Mouse (Mus musculus): ENCODE data around the gene Zrsr2.

Gene Zrsr2

DNA sequence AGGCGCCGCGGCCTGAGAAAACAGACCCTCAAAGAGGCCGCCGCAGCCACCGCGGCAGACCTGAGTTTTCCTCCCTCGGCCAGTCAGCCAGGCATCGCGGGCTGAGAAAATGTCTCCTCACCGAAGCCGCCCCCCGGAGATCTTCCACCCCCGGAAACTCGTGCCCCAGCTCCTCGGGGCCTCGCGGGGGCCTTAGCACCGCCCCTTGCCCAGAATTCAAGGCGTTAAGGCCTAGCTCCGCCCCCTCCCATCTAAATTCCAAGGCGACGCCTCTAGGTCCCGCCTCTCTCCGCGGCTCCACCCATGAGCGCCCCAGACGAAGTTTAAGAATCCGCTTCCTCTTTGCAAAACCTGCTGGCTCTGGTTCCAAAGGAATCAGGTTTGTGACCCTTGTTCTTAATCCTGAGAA, at the start of gene Zrsr2:
TSS of gene Zrsr2 (minus strand) at position 195 of the 409 bp plus-strand sequence.
- peak; percentile 87 for DNase-seq (ENCODE audit: low spot score)

DNA sequence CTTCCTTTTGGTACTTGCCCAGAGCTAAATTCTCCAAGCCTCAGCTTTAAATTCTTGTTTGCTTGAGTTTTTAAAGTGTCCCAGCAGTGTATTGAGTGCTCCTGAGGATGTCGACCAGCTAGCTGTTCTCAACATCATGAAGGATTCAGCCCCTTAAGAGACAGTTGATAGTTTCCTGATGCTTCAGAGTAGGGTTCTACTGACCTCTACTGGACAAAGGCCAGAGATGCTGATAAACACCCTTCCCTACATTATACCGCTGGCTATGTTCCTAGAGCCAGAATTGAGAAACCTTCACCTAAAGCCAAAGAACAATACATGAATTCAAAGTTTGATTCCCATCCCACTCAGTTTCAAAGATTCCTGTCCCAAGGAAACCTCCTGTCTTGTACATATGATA, 46.3 kb upstream of the Zrsr2 start:
- peak; percentile 60 for DNase-seq (ENCODE audit: low spot score)

DNA sequence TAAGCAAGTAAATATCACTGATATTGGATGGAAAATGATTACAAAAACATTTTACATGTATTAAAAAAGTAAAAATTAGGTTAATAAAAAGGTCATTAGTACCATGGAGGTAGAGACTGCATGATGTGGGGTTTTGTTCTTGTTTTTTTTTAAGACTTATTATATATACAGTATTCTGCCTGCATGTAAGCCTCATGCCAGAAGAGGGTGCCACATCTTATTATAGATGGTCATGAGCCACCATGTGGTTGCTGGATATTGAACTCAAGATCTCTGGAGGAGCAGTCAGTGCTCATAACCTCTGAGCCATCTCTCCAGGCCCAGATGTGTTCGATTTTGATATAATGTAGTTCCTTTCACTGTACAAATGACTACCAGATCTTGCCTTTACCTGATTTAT, 41.4 kb upstream of the Zrsr2 start:
- no peak for DNase-seq (ENCODE audit: low spot score)

DNA sequence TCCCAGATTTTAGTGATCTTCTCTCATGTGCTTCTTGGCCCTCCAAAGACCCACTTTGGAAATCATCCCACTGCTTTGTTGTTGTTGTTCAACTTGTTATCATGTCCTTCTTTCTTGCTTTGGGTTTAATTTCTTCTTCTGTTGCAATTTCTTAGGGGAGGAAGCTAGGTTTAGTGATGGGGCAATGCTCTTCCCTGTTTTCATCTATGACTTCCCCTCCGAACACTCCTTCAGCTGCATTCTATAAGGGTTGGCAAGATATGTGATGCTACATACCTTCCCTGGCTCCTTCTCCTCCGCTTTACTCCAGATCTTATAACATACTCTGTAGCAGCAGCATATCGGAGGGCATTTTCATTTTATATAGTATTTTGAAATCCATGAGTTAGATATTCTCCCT, 38.3 kb upstream of the Zrsr2 start:
- no peak for DNase-seq (ENCODE audit: low spot score)

DNA sequence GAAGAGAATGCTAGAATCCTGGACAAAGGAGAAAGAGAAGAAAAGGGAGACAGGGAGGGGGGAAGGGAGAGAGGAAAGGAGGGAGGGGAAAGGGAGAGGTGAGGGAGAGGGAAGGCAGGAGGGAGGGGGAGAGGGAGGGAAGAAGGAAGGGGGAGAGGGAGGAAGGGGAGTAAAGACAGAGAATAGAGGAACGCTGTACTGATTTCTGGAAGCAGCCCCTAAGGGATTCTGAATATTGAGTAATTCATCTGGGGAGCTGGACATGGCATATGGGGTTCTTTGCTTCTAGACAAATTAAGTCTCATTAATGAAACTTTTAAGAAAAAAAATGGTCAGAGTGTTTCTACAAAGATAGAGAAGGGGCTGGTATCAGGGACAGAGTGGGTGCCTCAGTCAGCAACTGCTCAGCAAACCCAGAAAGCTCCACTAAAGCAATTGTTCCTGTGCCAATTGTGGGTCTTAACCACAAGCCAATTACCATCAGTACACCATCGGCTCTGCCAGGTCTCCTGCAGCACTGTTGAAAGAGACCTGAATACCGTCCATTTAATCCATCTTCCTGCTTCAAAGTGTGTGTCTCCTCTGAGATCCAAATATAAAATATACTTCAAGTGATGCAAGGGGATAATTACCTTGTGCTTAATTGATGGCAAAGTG, 29.4 kb upstream of the Zrsr2 start:
- DNase-seq (ENCODE audit: low spot score) = no peak

DNA sequence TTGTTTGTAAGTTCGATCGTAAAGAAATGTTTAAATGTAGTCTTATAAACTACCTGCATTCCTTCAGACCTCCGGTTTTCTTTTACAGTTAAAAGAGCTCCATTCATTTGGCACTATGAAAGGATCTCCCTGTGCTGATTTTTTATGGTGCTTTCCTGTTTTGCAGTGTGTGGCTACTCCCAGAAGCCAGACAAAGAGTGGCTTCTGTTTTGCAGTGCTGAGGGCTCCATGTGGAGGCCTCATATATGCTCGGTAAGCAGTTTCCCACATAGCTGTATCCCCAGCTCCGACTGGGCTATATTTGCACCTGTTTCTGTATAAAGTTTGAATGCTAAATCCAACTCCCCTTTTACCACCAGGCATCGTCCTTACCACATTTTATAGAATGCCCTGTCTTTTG, 23.7 kb upstream of the Zrsr2 start:
- no peak for DNase-seq (ENCODE audit: low spot score)

DNA sequence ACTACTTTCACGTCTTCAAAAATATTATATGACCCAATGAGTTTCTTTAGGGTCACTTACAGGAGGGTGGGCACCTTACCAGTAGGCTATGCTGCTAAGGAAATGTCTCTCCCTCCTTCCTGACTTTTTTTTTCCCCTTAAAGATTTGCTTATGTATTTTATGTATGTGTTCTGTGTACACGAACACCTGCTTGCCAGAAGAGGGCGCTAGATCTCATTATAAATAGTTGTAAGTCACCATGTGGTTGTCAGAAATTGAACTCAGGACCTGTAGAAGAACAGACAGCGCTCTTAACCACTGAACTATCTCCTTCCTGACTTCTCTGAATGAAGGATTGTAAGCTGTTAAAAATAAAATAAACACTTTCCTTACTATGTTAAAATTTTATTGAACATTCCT, 23.0 kb upstream of the Zrsr2 start:
- DNase-seq (ENCODE audit: low spot score) = no peak

DNA sequence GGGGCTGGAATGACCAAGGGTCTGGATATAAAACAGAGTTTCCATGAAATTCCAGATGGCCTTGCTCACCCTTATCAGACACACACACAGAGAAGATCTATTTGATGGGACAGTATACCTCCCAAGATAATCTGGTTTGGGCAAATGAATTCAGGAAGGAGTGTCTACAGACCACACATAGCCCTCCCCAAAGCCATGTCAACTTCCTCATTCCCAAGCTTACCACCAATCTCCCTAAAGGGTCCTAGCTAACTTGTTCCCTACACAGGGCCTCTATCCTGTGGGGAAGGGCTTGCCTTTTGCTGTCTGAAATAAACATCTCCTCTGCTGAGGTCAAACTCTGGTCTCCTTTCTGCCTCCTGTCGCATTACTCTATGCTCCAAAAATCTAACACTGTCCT, 22.6 kb upstream of the Zrsr2 start:
- no peak for DNase-seq (ENCODE audit: low spot score)

DNA sequence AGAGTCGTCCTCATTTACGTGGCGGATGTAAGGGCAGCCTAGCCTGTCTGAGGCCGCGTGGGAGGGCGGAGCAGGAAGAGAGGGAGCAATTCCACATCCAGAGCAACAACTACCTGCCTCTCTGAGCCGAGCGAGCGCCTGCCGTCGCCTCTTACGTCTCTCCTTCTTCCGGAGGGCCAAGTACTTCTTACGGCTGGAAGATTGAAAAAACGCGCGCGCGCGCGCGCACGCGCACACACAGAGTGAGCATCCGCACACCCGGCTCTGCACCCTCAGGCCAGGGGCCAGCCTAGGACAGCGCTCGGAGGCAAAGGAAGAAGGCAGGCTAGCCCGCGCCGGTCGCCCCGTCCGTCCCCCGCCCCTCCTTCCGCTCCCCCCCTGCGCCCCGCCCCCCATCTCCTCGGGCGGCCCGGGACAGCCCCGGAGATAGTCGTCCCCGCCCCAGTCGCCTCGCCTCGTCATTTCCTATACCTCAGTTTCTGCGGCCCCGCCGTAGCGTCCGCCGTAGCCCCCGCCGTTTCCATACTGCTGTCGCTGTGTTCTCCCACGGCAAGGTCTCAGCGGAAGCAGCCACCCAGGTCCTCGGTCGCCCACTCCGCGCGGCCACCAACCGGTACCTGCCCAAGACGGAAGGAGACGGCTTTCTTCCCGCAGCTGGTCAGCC, 526 bp downstream of the Zrsr2 start:
- peak; percentile 64 for DNase-seq (ENCODE audit: low spot score)

DNA sequence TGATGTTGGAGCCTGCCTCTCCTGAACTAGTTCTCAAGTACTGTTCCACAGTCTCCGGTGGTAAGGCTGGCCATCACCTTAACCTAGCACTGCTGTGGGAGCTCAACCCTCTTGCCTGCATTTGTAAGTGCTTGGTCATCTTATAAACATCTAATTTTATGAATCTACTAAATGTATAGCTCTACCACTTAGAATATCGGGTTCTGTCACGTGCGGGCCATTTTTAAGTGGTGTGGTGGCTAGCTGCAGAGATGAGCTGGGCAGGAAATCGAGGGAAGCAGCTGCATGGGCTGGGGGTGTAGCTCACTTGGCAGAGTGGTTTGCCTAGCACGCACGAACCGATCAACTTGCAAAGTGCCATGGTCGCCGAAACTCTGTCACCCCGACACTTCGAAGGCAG, 1.1 kb downstream of the Zrsr2 start:
- DNase-seq (ENCODE audit: low spot score) = no peak

DNA sequence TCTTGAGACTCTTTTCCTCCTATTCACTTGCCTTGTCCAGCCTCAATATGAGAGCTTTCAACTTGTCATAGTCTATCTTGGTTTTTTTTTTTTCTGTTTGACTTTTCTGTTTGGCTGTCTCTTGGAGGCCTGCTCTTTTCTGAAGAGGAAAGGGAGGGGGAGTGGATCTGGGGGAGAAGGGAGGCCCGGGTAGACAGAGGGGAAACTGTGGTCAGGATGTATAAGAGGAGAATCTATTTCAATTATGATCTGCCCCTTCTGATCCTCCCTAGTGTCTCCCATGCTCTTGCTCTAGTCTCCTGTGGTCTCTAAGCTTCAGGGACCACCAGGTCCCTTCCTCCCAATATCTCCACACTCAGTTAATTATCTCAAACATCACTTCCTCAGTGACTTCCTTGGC, 6.8 kb downstream of the Zrsr2 start:
- DNase-seq (ENCODE audit: low spot score) = no peak

DNA sequence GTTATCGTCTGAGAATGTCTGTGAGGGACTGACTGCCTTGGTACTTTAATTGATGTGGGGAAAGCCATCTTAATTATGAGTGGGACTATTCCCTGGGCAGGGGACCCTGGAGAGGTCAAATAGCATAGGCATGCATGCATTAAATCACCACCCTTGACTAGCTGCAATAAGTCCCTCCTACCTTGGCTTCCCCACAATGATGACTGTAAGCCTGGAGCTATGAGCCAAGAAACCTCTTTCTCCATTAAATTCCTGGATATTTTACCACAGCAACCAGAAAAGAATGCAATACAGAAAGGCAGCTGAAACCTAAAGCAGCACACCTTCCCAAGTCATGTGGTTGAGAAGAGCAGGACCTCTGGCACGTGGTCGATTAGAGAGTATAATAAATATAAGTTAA, 14.1 kb downstream of the Zrsr2 start:
- no peak for DNase-seq (ENCODE audit: low spot score)

DNA sequence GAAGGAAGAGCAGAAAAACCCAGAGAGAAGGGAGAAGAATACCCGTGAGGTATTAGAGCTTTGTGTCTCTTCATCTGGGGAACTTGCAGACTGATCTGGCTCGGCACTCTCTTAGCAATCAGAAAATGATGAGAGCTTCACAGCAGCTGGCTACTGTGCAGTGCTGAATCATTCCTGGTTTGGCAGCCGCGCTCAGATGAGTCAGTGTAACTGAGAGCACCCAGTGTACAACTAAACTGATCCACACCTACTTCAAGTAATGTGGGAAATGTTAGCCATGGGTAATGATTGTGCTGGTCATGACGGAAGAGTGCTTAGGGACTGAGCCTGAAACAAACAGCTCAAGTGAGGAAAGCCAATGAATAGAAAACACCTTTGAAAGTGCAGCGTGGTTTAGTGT, 19.9 kb downstream of the Zrsr2 start:
- DNase-seq (ENCODE audit: low spot score) = peak; percentile 49

DNA sequence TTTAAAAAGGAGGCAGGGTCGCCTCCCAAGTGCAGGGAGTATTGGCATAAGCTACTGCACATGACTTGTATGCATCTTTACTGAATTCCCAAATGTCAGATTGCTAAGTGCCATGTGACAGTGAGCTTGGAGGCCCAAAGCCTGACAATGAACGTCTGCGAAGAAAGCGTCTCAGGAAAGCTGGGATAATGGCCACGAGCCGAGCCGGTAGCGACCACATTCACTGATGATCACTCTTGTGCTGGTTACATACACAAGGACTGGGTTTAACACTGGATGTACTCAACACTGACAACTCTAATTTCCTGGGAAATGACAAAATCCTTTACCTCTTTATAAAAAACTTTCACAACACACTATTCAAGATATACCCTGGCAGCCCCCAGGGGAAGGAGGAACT, 23.7 kb downstream of the Zrsr2 start:
- no peak for DNase-seq (ENCODE audit: low spot score)

DNA sequence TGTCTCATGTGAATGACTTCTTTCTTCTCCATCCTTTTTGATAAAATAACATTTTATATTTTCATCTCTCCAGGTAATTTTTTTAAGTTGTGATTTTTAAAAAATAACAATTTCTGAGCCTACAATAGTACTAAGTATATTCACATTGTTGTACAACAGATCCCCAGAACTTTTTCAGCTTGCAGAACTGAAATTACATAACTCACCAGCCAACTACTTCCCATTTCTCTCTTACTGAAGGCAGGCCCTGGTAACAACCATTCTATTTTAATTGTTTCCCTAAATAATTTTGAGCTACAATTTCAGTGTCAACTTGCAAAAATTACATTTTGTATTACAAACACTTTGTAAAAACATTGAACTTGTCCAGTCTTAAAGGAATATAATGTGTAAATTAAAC, 28.9 kb downstream of the Zrsr2 start:
- no peak for DNase-seq (ENCODE audit: low spot score)

DNA sequence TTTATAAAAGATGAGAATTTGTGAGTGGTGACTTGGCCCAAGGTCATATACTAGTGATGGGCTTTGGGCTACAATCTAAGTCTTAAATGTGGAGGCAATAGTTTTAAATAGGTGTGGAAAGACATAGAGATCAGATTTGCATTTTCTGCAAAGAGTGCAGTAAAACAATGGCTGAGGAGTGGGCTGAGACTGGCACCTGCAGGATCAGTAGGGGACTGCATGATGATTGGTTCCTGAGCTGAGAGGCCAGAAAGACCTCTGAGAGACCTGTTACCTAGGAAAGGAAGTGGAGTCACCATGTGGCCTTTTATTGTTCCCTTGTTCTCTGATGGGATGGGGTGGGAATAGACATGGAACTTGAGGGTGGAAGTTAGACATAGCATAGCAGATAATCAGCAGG, 45.7 kb downstream of the Zrsr2 start:
- peak; percentile 46 for DNase-seq (ENCODE audit: low spot score)

DNA sequence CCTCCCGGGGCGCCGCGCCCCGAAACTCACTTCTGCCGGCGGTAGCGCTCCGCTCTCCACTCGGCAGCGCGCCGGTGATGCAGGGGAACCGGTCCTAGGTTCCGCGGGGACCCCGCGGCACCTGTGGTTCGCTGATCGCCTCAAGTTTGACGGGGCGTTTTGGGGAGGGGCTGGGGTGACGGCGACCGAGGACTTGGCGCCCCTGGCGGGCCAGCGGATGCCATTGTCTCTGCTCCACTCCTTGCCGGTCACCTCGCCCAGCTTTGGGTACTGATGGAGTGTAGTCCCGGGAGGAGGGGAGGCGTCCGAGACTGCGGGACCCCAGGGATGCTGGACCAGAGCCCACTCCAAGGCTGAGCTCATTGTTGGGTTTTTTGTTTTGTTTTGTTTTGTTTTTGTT, 49.1 kb downstream of the Zrsr2 start:
- peak; percentile 62 for DNase-seq (ENCODE audit: low spot score)

DNA sequence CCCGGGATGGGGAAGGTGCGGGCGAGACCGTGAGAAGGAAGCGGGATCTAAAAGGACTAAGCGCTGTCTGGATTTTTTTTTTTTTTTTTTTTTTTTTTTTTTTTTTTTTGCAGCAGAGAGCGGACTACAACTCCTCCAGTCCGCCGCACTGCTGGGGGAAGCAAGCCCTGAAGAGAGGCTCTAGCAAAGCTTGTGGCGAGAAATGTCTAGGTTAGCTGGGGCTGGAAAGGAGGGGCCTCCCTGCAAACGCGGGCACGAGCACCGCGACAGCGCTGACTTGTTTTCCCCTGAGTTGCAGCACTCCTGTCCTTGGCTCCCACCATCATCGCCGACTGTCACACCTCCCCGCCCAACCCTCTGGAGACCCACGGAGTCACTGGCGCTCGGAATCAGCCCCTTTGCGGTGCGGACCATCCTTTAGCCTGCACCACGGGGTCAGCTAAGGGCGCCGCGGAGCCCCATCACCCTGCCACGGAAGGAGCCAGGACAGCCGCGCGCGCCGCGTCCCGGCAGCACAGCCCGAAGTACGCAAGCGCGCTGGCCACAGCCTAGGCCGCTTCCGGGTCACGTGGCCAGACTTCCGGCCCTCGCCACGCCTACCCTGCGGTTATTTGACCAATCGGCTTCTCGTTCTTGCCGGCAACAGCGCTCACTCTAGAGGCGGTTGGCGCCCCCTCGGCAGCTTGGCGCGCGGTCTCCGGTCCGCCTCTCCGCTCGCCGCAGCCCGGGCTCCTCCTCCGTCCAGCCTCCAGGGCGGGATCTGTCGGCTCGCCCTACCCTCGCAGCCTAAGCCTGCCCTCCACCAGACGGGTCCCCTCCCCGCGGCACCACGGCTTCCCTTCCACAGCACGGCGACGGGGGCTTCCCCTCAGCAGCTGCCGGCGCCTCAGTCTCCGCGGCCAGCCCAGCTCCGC, 49.9 kb downstream of the Zrsr2 start, which contains the start of gene Ap1s2:
TSS of gene Ap1s2 (plus strand) at position 681 of the 914 bp plus-strand sequence.
- DNase-seq (ENCODE audit: low spot score) = peak; percentile 94

DNA sequence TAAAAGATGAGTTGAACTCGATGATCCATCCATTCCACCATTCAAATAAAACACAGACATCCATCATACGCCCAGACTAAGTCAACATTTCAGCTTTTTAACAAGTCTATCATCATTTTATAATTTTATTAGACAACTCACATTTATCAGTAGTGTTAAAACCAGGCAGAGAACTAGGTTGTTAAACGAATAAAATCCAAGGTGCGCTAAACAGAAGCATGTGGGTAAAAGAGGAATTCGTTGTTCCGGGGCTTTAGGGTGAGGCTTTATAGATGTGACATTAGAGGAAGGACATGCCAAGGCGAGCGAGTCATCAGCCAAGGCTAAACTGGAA, 50.5 kb downstream of the Zrsr2 start:
- no peak for DNase-seq (ENCODE audit: low spot score)

DNA sequence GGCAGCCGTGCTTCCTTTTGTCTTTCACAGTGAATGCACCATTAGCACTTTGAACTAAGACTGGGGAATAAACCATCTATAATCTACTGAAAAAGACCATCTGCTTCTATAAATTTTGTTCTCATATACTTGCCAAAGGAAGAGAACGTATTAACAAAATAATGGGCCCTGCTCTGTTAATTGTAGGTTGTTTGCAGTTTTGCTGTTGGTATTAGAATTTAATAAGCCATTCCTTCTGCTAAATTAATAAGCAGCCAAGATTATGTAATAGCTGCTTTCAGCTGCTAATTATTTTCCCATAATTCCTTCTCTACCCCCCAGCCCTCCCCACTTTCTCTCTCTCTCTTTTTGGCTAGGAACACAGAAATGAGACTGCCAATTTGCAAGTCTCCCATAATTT, 51.6 kb downstream of the Zrsr2 start:
- no peak for DNase-seq (ENCODE audit: low spot score)

DNA sequence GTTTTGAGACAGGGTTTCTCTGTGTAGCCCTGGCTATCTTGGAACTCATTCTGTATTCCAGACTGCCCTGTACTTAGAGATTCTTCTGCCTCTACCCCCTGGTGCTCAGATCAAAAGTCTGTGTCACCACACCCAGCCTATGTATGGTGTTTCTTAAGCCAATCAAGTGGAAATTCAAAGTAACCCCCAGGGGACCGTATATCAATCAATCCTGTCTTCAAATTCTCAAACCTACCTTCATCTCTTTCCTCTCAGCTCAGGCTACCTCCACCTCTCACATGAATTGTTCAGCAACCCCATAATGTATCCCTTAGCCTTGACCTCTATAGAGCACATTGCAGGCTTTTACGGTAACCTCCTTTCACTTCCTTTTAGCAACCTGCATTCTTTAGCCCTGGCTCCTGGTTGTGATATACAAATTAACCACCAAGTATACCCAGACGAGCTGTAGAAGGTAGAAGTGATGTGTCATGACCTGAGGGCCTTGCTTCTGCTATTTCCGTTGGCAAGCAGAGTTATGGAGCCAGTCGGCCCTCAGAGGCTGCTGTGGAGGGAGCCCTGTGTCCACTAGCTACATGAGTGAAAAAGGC, 58.9 kb downstream of the Zrsr2 start:
- no peak for DNase-seq (ENCODE audit: low spot score)

DNA sequence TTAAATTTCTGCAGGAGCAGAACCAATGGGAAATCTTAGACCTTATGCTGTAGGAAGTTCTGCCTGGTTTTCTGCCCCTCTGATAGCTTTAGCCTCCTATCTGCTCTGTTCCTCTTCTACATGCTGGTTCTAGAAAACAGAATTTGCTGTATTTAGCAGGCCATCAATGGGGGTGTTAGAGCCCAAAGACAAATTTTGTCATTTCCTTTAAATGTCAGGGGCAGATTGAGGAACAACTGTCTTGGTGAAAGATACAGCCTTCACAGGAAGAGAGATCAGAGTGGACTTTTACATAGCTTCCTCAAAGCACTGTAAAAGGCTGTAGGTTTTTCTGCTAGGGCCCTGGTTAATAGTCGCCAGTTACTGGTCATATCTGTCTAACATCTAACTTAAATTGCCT, 61.1 kb downstream of the Zrsr2 start:
- DNase-seq (ENCODE audit: low spot score) = no peak

DNA sequence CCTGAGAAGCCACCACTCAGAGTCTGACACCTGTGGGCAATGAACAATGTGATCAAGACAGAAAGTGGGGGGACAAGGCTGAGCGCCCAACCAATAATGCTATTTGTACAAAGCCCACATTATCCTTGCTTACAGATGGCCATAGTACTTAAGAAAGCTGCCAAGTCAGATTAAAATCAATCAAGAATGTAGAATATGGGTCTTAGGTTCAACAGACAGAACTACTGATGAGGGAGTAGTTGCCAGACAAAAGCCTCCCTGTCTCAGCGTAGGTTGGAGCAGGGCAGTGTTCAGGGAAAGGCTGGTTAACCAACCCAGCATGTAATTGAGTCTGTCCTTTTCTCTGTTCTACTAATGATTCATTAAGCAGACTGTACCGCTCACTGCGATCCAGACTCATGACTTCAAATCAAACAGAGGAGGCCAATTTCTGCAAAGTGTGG, 72.9 kb downstream of the Zrsr2 start:
- no peak for DNase-seq (ENCODE audit: low spot score)

Measured in MN1 (cell line).